Mouse (Mus musculus) erythroblast, adult 5-6 weeks (primary cell): Measurements from ENCODE around the gene Gjc3. TPM values are rescaled to one million over a fixed set of nuclear protein-coding genes. Genes with fewer than 3 reads are reported as not detected.

Experiments
- ATAC-seq: replicated peaks from 2 replicates; pipeline ENCODE4 v1.8.0; 2016; ENCODE audit warnings: moderate number of reproducible peaks, mild to moderate bottlenecking, moderate TSS enrichment, inconsistent platforms; ENCODE audit not compliant: poor library complexity, low FRiP score, severe bottlenecking
- total RNA-seq, 2 experiments: library from RNA; stranded (forward) in 1 of 2; stranded (reverse) in 1 of 2; fragments of 150-400 nt in 1 of 2; fragments of 200-764, 138-1000 nt in 1 of 2; gene quantifications; 2 replicates each; pipeline versions ENCODE4 v1.2.3 to v1.2.4; 2015 to 2017; ENCODE audit warnings: low replicate concordance in 2 of 2

The Gjc3 gene
- total RNA-seq, 2 experiments from 2014 or later: not detected

DNA sequence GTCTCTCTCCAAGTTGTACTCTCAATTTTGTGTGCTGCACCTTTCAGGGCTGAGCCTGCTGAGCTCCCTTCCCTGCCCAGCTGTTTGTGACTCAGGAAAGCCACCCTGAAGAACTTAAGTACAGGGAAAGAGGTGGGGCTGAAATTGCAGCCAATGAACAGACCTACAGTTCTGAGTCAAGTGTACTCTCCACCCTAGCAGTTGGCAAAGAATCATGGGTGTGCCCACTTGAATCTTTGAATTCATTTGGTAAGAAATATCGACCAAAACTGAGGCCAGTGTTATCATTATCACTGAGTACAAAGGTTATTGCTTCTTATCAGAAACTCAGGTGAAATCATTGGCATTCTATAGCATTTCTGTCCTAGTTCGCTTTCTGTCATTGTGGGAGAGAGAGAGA lies 41.4 kb downstream of the Gjc3 start, which contains the start of gene Cyp3a13:
Cyp3a13 (minus strand) TSS at position 88 of the 400 bp plus-strand sequence.
- no peak for ATAC-seq

DNA sequence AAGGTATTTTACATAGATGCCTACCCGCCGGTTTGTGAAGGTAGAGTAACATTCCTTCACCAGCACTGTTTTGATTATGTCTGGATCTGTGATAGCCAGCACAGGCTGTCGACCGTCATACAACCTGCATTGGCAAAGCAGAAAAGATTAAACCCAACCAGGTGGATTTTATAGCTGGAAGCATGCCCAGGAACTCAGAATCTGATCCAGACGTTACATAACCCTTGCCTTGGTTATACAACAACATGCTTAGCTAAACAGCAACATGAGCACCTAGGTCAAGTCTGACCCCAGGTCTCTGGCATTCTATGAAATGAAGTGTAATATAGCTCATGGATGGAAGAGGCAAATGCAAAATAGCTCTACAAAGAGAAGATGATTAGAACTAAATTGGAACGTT lies 47.3 kb downstream of the Gjc3 start:
- no peak for ATAC-seq

DNA sequence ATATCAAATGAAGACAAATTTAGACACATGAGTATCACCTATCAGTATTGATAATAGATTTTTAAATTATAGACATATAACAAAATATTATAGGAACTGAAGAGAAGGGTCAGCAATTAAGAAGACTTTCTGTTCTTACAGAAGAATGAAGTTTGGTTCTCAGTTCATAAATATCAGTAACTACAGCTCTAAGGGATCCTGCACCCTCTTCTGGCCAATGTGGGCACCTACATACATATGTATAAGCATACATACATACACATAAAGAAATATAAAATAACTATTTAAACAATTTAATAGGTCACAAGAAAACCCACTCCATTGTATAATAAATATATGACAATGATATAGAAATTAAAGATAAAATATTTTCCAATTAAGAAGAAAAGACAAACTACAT lies 48.4 kb downstream of the Gjc3 start:
- ATAC-seq: no peak

DNA sequence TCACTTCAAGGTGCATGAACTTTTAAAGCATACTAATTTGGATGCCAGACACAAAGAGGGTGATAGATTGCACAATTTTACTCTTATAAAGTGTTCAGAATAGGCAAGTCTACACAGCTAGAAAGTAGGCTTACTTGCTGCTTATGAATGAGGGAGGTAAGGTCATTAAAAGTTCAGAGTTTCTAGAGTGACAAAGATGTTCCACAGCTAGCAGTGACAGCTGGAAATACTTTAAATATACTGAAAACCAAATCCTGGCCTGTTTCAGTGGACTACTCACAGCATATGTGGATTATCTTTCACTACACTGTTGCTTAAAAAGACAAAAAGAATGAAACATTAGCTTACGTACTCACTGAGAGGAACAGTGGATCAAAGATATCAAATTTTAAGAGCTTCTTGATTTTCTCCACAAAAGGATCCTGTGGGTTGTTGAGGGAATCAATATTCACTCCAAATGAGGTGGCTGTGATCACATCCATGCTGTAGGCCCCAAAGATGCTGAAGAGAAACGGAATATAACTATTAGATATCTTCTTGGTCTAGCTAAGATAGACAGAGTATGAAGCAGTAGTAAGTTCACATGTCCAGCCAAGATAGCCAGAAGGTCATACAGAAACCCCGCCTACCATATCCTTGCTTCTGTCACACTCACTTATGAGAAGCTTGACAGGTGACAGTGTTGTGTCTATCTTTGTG lies 53.2 kb downstream of the Gjc3 start:
- no peak for ATAC-seq

Other genes starting within 250 kb of the Gjc3 start
- gene Nyap1, start 221.5 kb downstream of the Gjc3 start, total RNA-seq (2015; ENCODE audit: low replicate concordance): 0.38 TPM in 1 of 2 replicates, not detected in the other
- 0.84 and 1.4 TPM in 2 replicates for gene Nyap1, start 221.5 kb downstream of the Gjc3 start, total RNA-seq (2017; ENCODE audit: low replicate concordance)
- 24.5 and 44.6 TPM in 2 replicates for gene Tsc22d4, start 217.4 kb downstream of the Gjc3 start, total RNA-seq (2015; ENCODE audit: low replicate concordance)
- gene Tsc22d4, start 217.4 kb downstream of the Gjc3 start, total RNA-seq (2017; ENCODE audit: low replicate concordance): 69.5 and 76.3 TPM in 2 replicates
- 6.5 and 24.2 TPM in 2 replicates for gene Ppp1r35, start 184.2 kb downstream of the Gjc3 start, total RNA-seq (2015; ENCODE audit: low replicate concordance)
- gene Ppp1r35, start 184.2 kb downstream of the Gjc3 start, total RNA-seq (2017; ENCODE audit: low replicate concordance): 6.4 and 12.0 TPM in 2 replicates
- gene Mepce, start 175.4 kb downstream of the Gjc3 start, total RNA-seq (2015; ENCODE audit: low replicate concordance): 7.7 and 11.7 TPM in 2 replicates
- 4.8 and 14.4 TPM in 2 replicates for gene Mepce, start 175.4 kb downstream of the Gjc3 start, total RNA-seq (2017; ENCODE audit: low replicate concordance)
- 1.7 and 9.2 TPM in 2 replicates for gene Zcwpw1, start 175.3 kb downstream of the Gjc3 start, total RNA-seq (2015; ENCODE audit: low replicate concordance)
- 5.5 and 6.1 TPM in 2 replicates for gene Zcwpw1, start 175.3 kb downstream of the Gjc3 start, total RNA-seq (2017; ENCODE audit: low replicate concordance)
- 18.0 and 45.2 TPM in 2 replicates for gene Pilra, start 126.8 kb downstream of the Gjc3 start, total RNA-seq (2015; ENCODE audit: low replicate concordance)
- 13.0 and 21.6 TPM in 2 replicates for gene Pilra, start 126.8 kb downstream of the Gjc3 start, total RNA-seq (2017; ENCODE audit: low replicate concordance)
- 33.9 and 54.4 TPM in 2 replicates for gene Pilrb1, start 105.0 kb downstream of the Gjc3 start, total RNA-seq (2015; ENCODE audit: low replicate concordance)
- gene Pilrb1, start 105.0 kb downstream of the Gjc3 start, total RNA-seq (2017; ENCODE audit: low replicate concordance): 17.3 and 18.4 TPM in 2 replicates
- gene Pilrb2, start 91.3 kb downstream of the Gjc3 start, total RNA-seq (2015; ENCODE audit: low replicate concordance): 45.1 and 49.0 TPM in 2 replicates
- gene Pilrb2, start 91.3 kb downstream of the Gjc3 start, total RNA-seq (2017; ENCODE audit: low replicate concordance): 12.4 and 30.1 TPM in 2 replicates
- gene Cyp3a13, start 41.5 kb downstream of the Gjc3 start, total RNA-seq (2015; ENCODE audit: low replicate concordance): not detected in 2 replicates
- gene Cyp3a13, start 41.5 kb downstream of the Gjc3 start, total RNA-seq (2017; ENCODE audit: low replicate concordance): 0.09 TPM in 1 of 2 replicates, not detected in the other
- gene Azgp1, start 18.4 kb upstream of the Gjc3 start, total RNA-seq (2015; ENCODE audit: low replicate concordance): not detected in 2 replicates
- not detected in 2 replicates for gene Azgp1, start 18.4 kb upstream of the Gjc3 start, total RNA-seq (2017; ENCODE audit: low replicate concordance)
- not detected in 2 replicates for gene Smok3a, start 58.2 kb upstream of the Gjc3 start, total RNA-seq (2015; ENCODE audit: low replicate concordance)
- gene Smok3a, start 58.2 kb upstream of the Gjc3 start, total RNA-seq (2017; ENCODE audit: low replicate concordance): 0.09 TPM in 1 of 2 replicates, not detected in the other
- gene Smok3b, start 58.3 kb upstream of the Gjc3 start, total RNA-seq (2015; ENCODE audit: low replicate concordance): not detected in 2 replicates
- not detected in 2 replicates for gene Smok3b, start 58.3 kb upstream of the Gjc3 start, total RNA-seq (2017; ENCODE audit: low replicate concordance)
- not detected in 2 replicates for gene Smok3c, start 90.1 kb upstream of the Gjc3 start, total RNA-seq (2015; ENCODE audit: low replicate concordance)
- gene Smok3c, start 90.1 kb upstream of the Gjc3 start, total RNA-seq (2017; ENCODE audit: low replicate concordance): not detected in 2 replicates
- gene Zkscan1, start 122.0 kb upstream of the Gjc3 start, total RNA-seq (2015; ENCODE audit: low replicate concordance): 10.0 and 15.7 TPM in 2 replicates
- gene Zkscan1, start 122.0 kb upstream of the Gjc3 start, total RNA-seq (2017; ENCODE audit: low replicate concordance): 11.1 and 16.9 TPM in 2 replicates
- gene Zscan21, start 153.8 kb upstream of the Gjc3 start, total RNA-seq (2015; ENCODE audit: low replicate concordance): 3.8 and 9.2 TPM in 2 replicates
- gene Zscan21, start 153.8 kb upstream of the Gjc3 start, total RNA-seq (2017; ENCODE audit: low replicate concordance): 6.8 and 13.2 TPM in 2 replicates
- gene Zfp113, start 192.6 kb upstream of the Gjc3 start, total RNA-seq (2015; ENCODE audit: low replicate concordance): 0.77 TPM in 1 of 2 replicates, not detected in the other
- gene Zfp113, start 192.6 kb upstream of the Gjc3 start, total RNA-seq (2017; ENCODE audit: low replicate concordance): 2.6 and 5.4 TPM in 2 replicates
- gene Cops6, start 198.0 kb upstream of the Gjc3 start, total RNA-seq (2015; ENCODE audit: low replicate concordance): 23.0 and 62.8 TPM in 2 replicates
- 17.0 and 19.7 TPM in 2 replicates for gene Cops6, start 198.0 kb upstream of the Gjc3 start, total RNA-seq (2017; ENCODE audit: low replicate concordance)
- gene Ap4m1, start 208.9 kb upstream of the Gjc3 start, total RNA-seq (2015; ENCODE audit: low replicate concordance): 4.8 and 5.6 TPM in 2 replicates
- 7.9 and 12.5 TPM in 2 replicates for gene Ap4m1, start 208.9 kb upstream of the Gjc3 start, total RNA-seq (2017; ENCODE audit: low replicate concordance)
- gene Mcm7, start 209.3 kb upstream of the Gjc3 start, total RNA-seq (2015; ENCODE audit: low replicate concordance): 78.0 and 100 TPM in 2 replicates
- 155 and 180 TPM in 2 replicates for gene Mcm7, start 209.3 kb upstream of the Gjc3 start, total RNA-seq (2017; ENCODE audit: low replicate concordance)
- 10.6 and 16.9 TPM in 2 replicates for gene Taf6, start 224.4 kb upstream of the Gjc3 start, total RNA-seq (2015; ENCODE audit: low replicate concordance)
- gene Taf6, start 224.4 kb upstream of the Gjc3 start, total RNA-seq (2017; ENCODE audit: low replicate concordance): 10.9 and 11.5 TPM in 2 replicates
- gene Cnpy4, start 224.4 kb upstream of the Gjc3 start, total RNA-seq (2015; ENCODE audit: low replicate concordance): 7.3 and 12.1 TPM in 2 replicates
- 6.3 and 13.1 TPM in 2 replicates for gene Cnpy4, start 224.4 kb upstream of the Gjc3 start, total RNA-seq (2017; ENCODE audit: low replicate concordance)
- gene Mblac1, start 231.2 kb upstream of the Gjc3 start, total RNA-seq (2015; ENCODE audit: low replicate concordance): 1.0 TPM in 1 of 2 replicates, not detected in the other
- gene Mblac1, start 231.2 kb upstream of the Gjc3 start, total RNA-seq (2017; ENCODE audit: low replicate concordance): 2.2 and 2.5 TPM in 2 replicates